Mouse (Mus musculus): ENCODE measurements around the gene Phc2. TPM values are rescaled to one million over a fixed set of nuclear protein-coding genes. Genes with fewer than 3 reads are reported as not detected.

The Phc2 gene
- polyA plus RNA-seq, 1 experiment from 2014 or later = 55.1 TPM

DNA sequence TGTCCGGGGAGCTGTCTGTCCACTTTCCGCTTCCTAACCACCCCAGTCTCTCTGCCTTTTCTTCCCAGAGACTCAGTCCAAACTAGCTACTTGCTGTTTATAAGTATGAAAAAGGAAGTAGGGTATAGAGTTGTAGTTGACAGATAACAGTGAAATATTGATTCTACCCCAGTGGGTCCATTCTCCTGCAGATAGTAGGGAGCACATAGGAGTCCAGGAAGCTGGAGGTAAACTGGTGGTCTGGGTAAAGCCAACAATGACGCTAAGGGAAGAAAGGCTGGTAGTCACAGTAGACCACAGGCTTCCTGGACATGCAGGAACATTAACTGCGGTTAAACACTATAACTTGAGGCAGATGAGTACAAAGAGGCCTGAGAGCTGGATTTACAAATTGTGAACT lies 36.7 kb downstream of the Phc2 start:
- 62% methylated on average over 4 of the region's 4 CpGs for WGBS
- Histone ChIP-seq H3K4me2 (ENCODE audit: low read depth, low read length) (no peak overlapping the region), H3K9ac (ENCODE audit: low read depth, low read length) (no peak overlapping the region), H3K27me3 (replicated peaks; ENCODE audit: control insufficient read depth, insufficient read depth, low read length) (no peaks in the 10 kb centered on the region), H3K27ac (replicated peaks; ENCODE audit: low read depth, low read length) (no peak overlapping the region), H3K9me3 (ENCODE audit: control insufficient read depth, low read length) (0 out of 2 replicates have a peak, but pooled peaks cover 4% of the 10 kb centered on the region), H3K4me3 (ENCODE audit: low read depth, low read length) (no peak overlapping the region), H3K36me3 (ENCODE audit: control insufficient read depth, insufficient read depth, low read length) (no peaks in the 10 kb centered on the region), H3K4me1 (ENCODE audit: control insufficient read depth, insufficient read depth, low read length) (peaks cover 64% of the 10 kb centered on the region)
- DNase-seq (ENCODE audit: low spot score) = no peak
- no peak for ATAC-seq (ENCODE audit: low read depth)

GRCm38 (mm10) chr4:128692149-128692925 lies 37.8 kb downstream of the Phc2 start:
- H3K4me1 ChIP-seq (ENCODE audit: control insufficient read depth, insufficient read depth, low read length) = peaks cover 76% of the 10 kb centered on the region
- no peak overlapping the region for H3K9ac ChIP-seq (ENCODE audit: low read depth, low read length)
- H3K4me3 ChIP-seq (ENCODE audit: low read depth, low read length) = no peak overlapping the region
- peak overlapping the region; percentile 12; the same call in 1 of the 2 replicates for H3K27ac ChIP-seq (replicated peaks; ENCODE audit: low read depth, low read length)
- DNase-seq (ENCODE audit: low spot score) = peak; percentile 70
- ATAC-seq (ENCODE audit: low read depth) = peak; percentile 22; the same call in 1 of the 2 replicates
- H3K36me3 ChIP-seq (ENCODE audit: control insufficient read depth, insufficient read depth, low read length) = no peaks in the 10 kb centered on the region
- 33% methylated on average over 14 of the region's 15 CpGs for WGBS
- H3K4me2 ChIP-seq (ENCODE audit: low read depth, low read length) = no peak overlapping the region
- H3K9me3 ChIP-seq (ENCODE audit: control insufficient read depth, low read length) = 0 out of 2 replicates have a peak, but pooled peaks cover 3% of the 10 kb centered on the region
- H3K27me3 ChIP-seq (replicated peaks; ENCODE audit: control insufficient read depth, insufficient read depth, low read length) = no peaks in the 10 kb centered on the region

DNA sequence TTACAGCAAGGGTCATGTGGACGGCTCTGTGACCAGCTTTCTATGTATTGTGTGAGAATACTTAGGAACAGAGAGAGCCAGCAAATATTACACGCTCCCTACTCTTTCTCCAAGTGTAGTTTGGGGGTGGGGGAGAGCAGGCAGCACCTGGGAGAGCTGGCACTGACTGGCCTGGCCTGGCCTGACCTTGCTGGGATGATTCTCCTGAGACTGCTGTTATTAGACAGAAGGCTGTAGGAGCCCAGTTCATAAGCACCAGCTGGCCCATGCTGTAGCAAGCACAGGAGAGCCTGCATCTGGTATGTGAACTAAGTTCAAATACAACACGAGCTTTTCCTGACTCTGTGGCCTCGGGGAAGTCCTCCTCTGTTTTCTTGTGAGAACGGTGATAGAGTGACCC lies 38.7 kb downstream of the Phc2 start:
- Histone ChIP-seq H3K4me2 (ENCODE audit: low read depth, low read length) (no peak overlapping the region), H3K9ac (ENCODE audit: low read depth, low read length) (no peak overlapping the region), H3K27ac (replicated peaks; ENCODE audit: low read depth, low read length) (no peak overlapping the region; the same call in 1 of the 2 replicates), H3K9me3 (ENCODE audit: control insufficient read depth, low read length) (no peaks in the 10 kb centered on the region), H3K27me3 (replicated peaks; ENCODE audit: control insufficient read depth, insufficient read depth, low read length) (no peaks in the 10 kb centered on the region), H3K36me3 (ENCODE audit: control insufficient read depth, insufficient read depth, low read length) (no peaks in the 10 kb centered on the region), H3K4me3 (ENCODE audit: low read depth, low read length) (no peak overlapping the region), H3K4me1 (ENCODE audit: control insufficient read depth, insufficient read depth, low read length) (peaks cover 80% of the 10 kb centered on the region)
- 28% methylated on average over 5 of the region's 5 CpGs for WGBS
- peak; percentile 50 for DNase-seq (ENCODE audit: low spot score)
- ATAC-seq (ENCODE audit: low read depth) = no peak

DNA sequence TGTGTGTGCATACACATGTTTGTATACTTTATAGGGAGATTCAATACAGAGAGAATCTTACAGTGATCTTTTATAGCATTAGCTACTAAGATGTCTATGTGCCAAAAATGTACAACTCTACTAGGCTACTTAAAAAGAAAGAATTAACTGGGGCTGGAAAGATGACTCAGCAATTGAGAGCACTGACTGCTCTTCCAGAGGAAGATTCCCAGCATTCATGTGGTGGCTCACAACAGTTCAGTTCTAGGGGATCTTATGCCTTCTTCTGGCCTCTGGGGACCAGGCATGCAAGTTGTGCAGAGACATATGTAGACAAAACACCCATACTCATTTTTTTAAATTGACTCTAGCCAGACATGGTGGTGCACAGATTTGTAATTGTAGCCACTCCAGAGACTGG lies 39.8 kb downstream of the Phc2 start:
- Histone ChIP-seq H3K4me3 (ENCODE audit: low read depth, low read length) (no peak overlapping the region), H3K4me1 (ENCODE audit: control insufficient read depth, insufficient read depth, low read length) (peaks cover 82% of the 10 kb centered on the region), H3K27ac (replicated peaks; ENCODE audit: low read depth, low read length) (no peak overlapping the region; the same call in 1 of the 2 replicates), H3K27me3 (replicated peaks; ENCODE audit: control insufficient read depth, insufficient read depth, low read length) (no peaks in the 10 kb centered on the region), H3K9ac (ENCODE audit: low read depth, low read length) (no peak overlapping the region), H3K36me3 (ENCODE audit: control insufficient read depth, insufficient read depth, low read length) (no peaks in the 10 kb centered on the region), H3K4me2 (ENCODE audit: low read depth, low read length) (no peak overlapping the region), H3K9me3 (ENCODE audit: control insufficient read depth, low read length) (no peaks in the 10 kb centered on the region)
- DNase-seq (ENCODE audit: low spot score) (peak; percentile 41), ATAC-seq (ENCODE audit: low read depth) (no peak)

GRCm38 (mm10) chr4:128695149-128695548 lies 40.6 kb downstream of the Phc2 start:
- peaks cover 76% of the 10 kb centered on the region for H3K4me1 ChIP-seq (ENCODE audit: control insufficient read depth, insufficient read depth, low read length)
- no peak overlapping the region for H3K27ac ChIP-seq (replicated peaks; ENCODE audit: low read depth, low read length)
- DNase-seq (ENCODE audit: low spot score) = no peak

GRCm38 (mm10) chr4:128698011-128698861 lies 43.7 kb downstream of the Phc2 start:
- H3K4me2 ChIP-seq (ENCODE audit: low read depth, low read length) = peak overlapping the region; percentile 11; the same call in 1 of the 2 replicates
- H3K4me1 ChIP-seq (ENCODE audit: control insufficient read depth, insufficient read depth, low read length) = peaks cover 48% of the 10 kb centered on the region

More at GRCm38 (mm10) chr4:128695149-128695548, 40.6 kb downstream of the Phc2 start:
- Histone ChIP-seq H3K9ac (ENCODE audit: low read depth, low read length) (no peak overlapping the region), H3K4me3 (ENCODE audit: low read depth, low read length) (no peak overlapping the region), H3K9me3 (ENCODE audit: control insufficient read depth, low read length) (no peaks in the 10 kb centered on the region), H3K36me3 (ENCODE audit: control insufficient read depth, insufficient read depth, low read length) (no peaks in the 10 kb centered on the region), H3K27me3 (replicated peaks; ENCODE audit: control insufficient read depth, insufficient read depth, low read length) (no peaks in the 10 kb centered on the region), H3K4me2 (ENCODE audit: low read depth, low read length) (no peak overlapping the region)
- WGBS = 78% methylated on average over 7 of the region's 7 CpGs
- no peak for ATAC-seq (ENCODE audit: low read depth)

GRCm38 (mm10) chr4:128699916-128700315 lies 45.4 kb downstream of the Phc2 start:
- Histone ChIP-seq H3K9me3 (ENCODE audit: control insufficient read depth, low read length) (no peaks in the 10 kb centered on the region), H3K4me1 (ENCODE audit: control insufficient read depth, insufficient read depth, low read length) (peaks cover 38% of the 10 kb centered on the region), H3K36me3 (ENCODE audit: control insufficient read depth, insufficient read depth, low read length) (no peaks in the 10 kb centered on the region), H3K4me2 (ENCODE audit: low read depth, low read length) (no peak overlapping the region), H3K27me3 (replicated peaks; ENCODE audit: control insufficient read depth, insufficient read depth, low read length) (no peaks in the 10 kb centered on the region), H3K27ac (replicated peaks; ENCODE audit: low read depth, low read length) (no peak overlapping the region), H3K4me3 (ENCODE audit: low read depth, low read length) (no peak overlapping the region), H3K9ac (ENCODE audit: low read depth, low read length) (no peak overlapping the region)
- 91% methylated on average over 4 of the region's 4 CpGs for WGBS
- DNase-seq (ENCODE audit: low spot score) (no peak), ATAC-seq (ENCODE audit: low read depth) (no peak)

More at GRCm38 (mm10) chr4:128698011-128698861, 43.7 kb downstream of the Phc2 start:
- Histone ChIP-seq H3K9me3 (ENCODE audit: control insufficient read depth, low read length) (no peaks in the 10 kb centered on the region), H3K27me3 (replicated peaks; ENCODE audit: control insufficient read depth, insufficient read depth, low read length) (no peaks in the 10 kb centered on the region), H3K36me3 (ENCODE audit: control insufficient read depth, insufficient read depth, low read length) (no peaks in the 10 kb centered on the region), H3K27ac (replicated peaks; ENCODE audit: low read depth, low read length) (peak overlapping the region; percentile 91), H3K4me3 (ENCODE audit: low read depth, low read length) (no peak overlapping the region), H3K9ac (ENCODE audit: low read depth, low read length) (no peak overlapping the region; the same call in 1 of the 2 replicates)
- 15% methylated on average over 12 of the region's 12 CpGs for whole genome bisulfite sequencing
- ATAC-seq (ENCODE audit: low read depth) = peak; percentile 95
- peak; percentile 98 for DNase-seq (ENCODE audit: low spot score)

DNA sequence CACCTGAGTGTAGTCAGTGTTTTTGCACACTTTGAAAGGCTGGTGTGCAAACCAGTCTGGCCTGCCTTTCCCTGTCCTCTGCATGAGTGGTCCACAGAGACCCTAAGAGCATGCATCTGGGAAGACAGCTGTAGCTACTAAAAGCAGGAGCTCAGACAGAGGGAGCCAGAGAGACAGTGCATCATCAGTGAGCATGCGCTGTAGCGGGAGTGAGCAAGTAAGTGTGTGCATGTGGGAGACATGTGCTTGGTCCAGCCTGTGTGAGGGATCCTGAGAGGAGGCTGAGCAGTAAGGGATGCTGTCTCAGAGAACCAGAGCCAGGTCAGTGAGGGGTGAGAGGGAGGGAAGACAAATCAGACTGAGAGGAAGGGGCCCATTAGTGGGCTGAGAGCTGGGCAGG lies 46.0 kb downstream of the Phc2 start:
- ATAC-seq (ENCODE audit: low read depth) = no peak
- H3K9me3 ChIP-seq (ENCODE audit: control insufficient read depth, low read length) = no peaks in the 10 kb centered on the region
- WGBS = 21% methylated on average over 2 of the region's 2 CpGs

More for the DNA sequence above, 46.0 kb downstream of the Phc2 start:
- Histone ChIP-seq H3K36me3 (ENCODE audit: control insufficient read depth, insufficient read depth, low read length) (no peaks in the 10 kb centered on the region), H3K4me3 (ENCODE audit: low read depth, low read length) (no peak overlapping the region), H3K4me1 (ENCODE audit: control insufficient read depth, insufficient read depth, low read length) (peaks cover 33% of the 10 kb centered on the region), H3K9ac (ENCODE audit: low read depth, low read length) (no peak overlapping the region), H3K27ac (replicated peaks; ENCODE audit: low read depth, low read length) (no peak overlapping the region), H3K4me2 (ENCODE audit: low read depth, low read length) (no peak overlapping the region), H3K27me3 (replicated peaks; ENCODE audit: control insufficient read depth, insufficient read depth, low read length) (no peaks in the 10 kb centered on the region)
- DNase-seq (ENCODE audit: low spot score) = peak; percentile 53
